Mouse (Mus musculus): Measurements from ENCODE around the gene Foxr1. TPM values are rescaled to one million over a fixed set of nuclear protein-coding genes. Genes with fewer than 3 reads are reported as not detected.
"Not testable (repeated sequence)": the region's sequence is repeated elsewhere in the genome, so short reads cannot be mapped to it uniquely, and the experiment has no call there.

Gene Foxr1
- polyA plus RNA-seq, 1 experiment from 2014 or later, result not detected

DNA sequence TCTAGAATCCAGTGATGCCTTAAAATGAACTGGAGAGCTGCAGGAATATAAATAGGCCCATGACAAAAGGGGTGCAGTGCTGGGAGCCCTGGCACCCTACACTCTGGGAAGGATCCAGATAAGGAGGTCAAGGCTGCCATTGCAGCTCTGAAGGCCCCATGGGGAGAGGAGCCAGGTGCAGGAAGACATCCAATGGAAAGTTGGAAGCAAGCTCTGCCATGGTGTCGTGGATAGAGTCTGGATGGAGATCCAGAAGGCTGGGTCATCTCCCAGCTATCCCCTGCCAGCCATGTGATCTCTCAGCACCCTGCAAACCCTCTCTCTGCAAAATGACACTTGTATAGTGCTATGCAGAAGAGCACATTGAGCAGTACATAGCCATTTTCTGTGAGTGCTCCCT is 33.4 kb upstream of the Foxr1 start:
- Histone ChIP-seq H3K9ac (no peak overlapping the region), H3K27ac (no peak overlapping the region), H3K27me3 (no peaks in the 10 kb centered on the region), H3K36me3 (no peaks in the 10 kb centered on the region), H3K4me2 (no peak overlapping the region), H3K4me1 (peaks cover 7% of the 10 kb centered on the region), H3K4me3 (no peak overlapping the region), H3K9me3 (no peaks in the 10 kb centered on the region)
- WGBS, result 30% methylated on average over 1 of the region's 1 CpGs
- no peak for ATAC-seq (ENCODE audit: insufficient number of reproducible peaks, insufficient read depth, low FRiP score, low TSS enrichment, low read depth)

DNA sequence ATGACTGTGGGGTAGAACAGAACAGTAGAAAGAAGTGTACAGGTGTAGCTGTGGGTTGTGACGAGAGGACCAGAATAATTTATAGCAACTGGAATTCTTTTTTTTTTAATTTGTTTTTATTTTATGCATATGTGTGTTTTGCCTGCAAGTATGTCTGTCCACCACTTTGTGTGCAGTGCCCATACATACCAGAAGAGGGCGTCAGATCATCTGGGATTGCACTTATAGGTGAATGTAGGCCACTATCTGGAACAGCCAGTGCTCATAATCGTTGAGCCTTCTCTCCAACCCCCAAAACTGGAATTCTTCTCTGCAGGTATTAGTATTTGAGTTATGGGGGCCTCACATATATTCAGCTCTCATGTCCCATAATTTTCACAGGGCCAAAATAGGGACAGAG is 32.2 kb upstream of the Foxr1 start:
- no peak for ATAC-seq (ENCODE audit: insufficient number of reproducible peaks, insufficient read depth, low FRiP score, low TSS enrichment, low read depth)
- WGBS, result 59% methylated on average over 3 of the region's 3 CpGs
- Histone ChIP-seq H3K4me3 (no peak overlapping the region), H3K27me3 (no peaks in the 10 kb centered on the region), H3K27ac (no peak overlapping the region), H3K4me1 (peaks cover 16% of the 10 kb centered on the region), H3K36me3 (no peaks in the 10 kb centered on the region), H3K9me3 (no peaks in the 10 kb centered on the region), H3K9ac (no peak overlapping the region), H3K4me2 (no peak overlapping the region)

GRCm38 (mm10) chr9:44468800-44469199 is 27.9 kb upstream of the Foxr1 start:
- WGBS, result 40% methylated on average over 2 of the region's 2 CpGs
- Histone ChIP-seq H3K27me3 (no peaks in the 10 kb centered on the region), H3K4me3 (no peak overlapping the region), H3K36me3 (no peaks in the 10 kb centered on the region), H3K4me1 (peaks cover 10% of the 10 kb centered on the region), H3K9ac (no peak overlapping the region), H3K27ac (no peak overlapping the region), H3K4me2 (no peak overlapping the region), H3K9me3 (no peaks in the 10 kb centered on the region)
- ATAC-seq (ENCODE audit: insufficient number of reproducible peaks, insufficient read depth, low FRiP score, low TSS enrichment, low read depth), result no peak

DNA sequence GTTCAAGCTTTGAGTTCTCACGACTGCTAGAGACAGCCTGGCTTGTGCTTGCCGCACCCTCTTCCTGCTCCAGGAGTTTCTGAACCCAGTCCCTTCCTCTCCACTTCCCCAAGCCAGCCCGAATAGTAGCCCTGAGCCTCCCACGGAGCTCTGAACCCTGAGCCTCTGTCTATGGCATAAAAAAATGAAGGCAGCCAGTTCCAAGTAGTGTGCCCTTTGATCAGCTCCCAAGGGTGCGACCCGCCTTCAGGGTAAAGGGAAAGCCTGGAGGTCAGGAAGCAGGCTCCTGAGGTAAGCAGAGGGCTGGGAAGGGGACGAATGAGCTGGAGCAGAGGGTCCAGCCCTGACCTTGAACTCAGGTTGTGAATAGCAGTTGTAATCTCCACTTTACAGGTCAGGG is 27.3 kb upstream of the Foxr1 start:
- H3K27ac ChIP-seq, result no peak overlapping the region
- no peaks in the 10 kb centered on the region for H3K36me3 ChIP-seq
- no peaks in the 10 kb centered on the region for H3K9me3 ChIP-seq
- WGBS, result 44% methylated on average over 7 of the region's 7 CpGs
- no peak overlapping the region for H3K9ac ChIP-seq
- no peak overlapping the region for H3K4me3 ChIP-seq
- H3K27me3 ChIP-seq, result no peaks in the 10 kb centered on the region
- H3K4me2 ChIP-seq, result no peak overlapping the region
- ATAC-seq (ENCODE audit: insufficient number of reproducible peaks, insufficient read depth, low FRiP score, low TSS enrichment, low read depth), result no peak
- H3K4me1 ChIP-seq, result peaks cover 10% of the 10 kb centered on the region

DNA sequence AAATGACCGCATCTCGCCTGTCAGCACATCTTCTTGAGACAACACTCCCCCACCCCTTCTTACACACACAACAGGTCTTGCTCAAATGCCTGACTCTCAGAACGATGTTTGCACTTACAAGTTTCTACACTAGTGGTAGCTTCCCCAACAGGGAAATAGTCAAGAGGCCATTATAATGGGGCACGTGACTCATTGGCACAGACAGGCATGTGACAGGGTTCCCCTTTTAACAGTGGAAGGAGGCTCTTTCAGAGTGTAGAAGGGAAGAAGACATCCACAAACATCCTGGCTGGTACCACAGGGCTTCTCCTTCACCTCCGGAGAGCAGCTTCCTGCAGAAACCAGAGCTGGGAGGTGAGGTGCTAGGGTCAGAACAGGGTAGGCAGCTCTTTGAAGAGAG is 21.0 kb upstream of the Foxr1 start:
- no peak overlapping the region for H3K27ac ChIP-seq
- H3K9me3 ChIP-seq, result no peaks in the 10 kb centered on the region
- peaks cover 9% of the 10 kb centered on the region for H3K4me1 ChIP-seq
- ATAC-seq (ENCODE audit: insufficient number of reproducible peaks, insufficient read depth, low FRiP score, low TSS enrichment, low read depth), result no peak
- H3K4me2 ChIP-seq, result no peak overlapping the region
- 80% methylated on average over 5 of the region's 5 CpGs for WGBS
- H3K36me3 ChIP-seq, result no peaks in the 10 kb centered on the region
- no peak overlapping the region for H3K9ac ChIP-seq
- H3K4me3 ChIP-seq, result no peak overlapping the region
- H3K27me3 ChIP-seq, result no peaks in the 10 kb centered on the region

DNA sequence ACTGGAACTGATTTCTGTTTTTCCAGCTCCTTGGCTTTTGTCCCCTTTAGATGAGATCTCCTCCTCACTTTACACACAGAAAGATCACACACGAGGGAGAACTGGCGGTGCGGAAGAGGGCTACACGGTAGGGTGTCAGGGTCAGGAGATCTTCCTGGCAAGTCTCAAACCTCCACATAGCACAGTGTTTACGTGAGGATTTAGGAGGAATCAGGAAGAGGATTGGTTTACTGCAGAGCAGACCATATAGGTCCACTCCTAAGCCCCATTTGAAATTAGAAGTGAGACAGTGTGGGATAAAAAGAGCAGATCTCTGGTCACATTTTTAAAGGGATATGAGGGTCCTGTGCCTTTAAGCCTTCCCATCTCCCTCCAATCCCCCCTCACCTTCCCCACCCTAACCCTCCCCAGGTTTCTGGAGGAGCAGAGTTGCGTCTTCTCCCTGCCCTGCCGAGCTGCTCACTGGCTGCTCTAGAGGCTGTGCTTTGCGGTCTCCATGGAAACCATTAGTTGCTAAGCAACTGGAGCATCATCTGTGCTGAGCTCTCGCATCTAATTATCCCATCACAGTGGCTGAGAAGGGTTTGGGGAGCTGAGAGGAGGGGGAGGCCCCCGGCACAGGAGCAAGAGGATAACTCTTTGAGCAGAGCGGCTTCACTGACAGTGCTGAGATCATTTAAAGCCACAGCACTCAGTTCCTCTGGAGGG is 16.3 kb upstream of the Foxr1 start:
- no peak overlapping the region for H3K27ac ChIP-seq
- peak overlapping the region; percentile 49; the same call in 1 of the 2 replicates for H3K9ac ChIP-seq
- no peak overlapping the region for H3K4me3 ChIP-seq
- peak overlapping the region; percentile 20; the same call in 1 of the 2 replicates for H3K4me2 ChIP-seq
- H3K9me3 ChIP-seq, result no peaks in the 10 kb centered on the region
- peaks cover 28% of the 10 kb centered on the region for H3K4me1 ChIP-seq
- peak; percentile 58; the same call in 1 of the 2 replicates for ATAC-seq (ENCODE audit: insufficient number of reproducible peaks, insufficient read depth, low FRiP score, low TSS enrichment, low read depth)
- 4% methylated on average over 11 of the region's 11 CpGs for WGBS
- H3K27me3 ChIP-seq, result peaks cover 14% of the 10 kb centered on the region
- no peaks in the 10 kb centered on the region for H3K36me3 ChIP-seq

DNA sequence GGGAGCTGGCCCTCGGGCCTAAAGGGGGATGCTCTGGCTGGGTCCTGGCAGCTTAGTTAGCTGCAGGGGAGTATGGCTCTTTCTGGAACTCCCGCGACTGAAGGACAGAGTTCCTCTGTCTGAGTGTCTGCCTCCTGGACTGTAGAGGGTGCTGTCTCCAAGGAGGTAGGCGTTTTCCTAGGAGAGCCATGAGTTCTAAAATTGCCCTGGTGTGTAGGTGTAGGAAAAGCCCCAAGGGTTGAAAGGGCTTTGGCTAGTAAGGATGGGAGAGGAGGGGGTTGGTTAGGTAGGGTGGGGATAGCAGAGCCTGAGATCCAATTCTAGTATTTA is 13.9 kb upstream of the Foxr1 start, which contains the start of gene Upk2:
Upk2 (minus strand) TSS at position 86 of the 330 bp plus-strand sequence.
- H3K9ac ChIP-seq, result peak within 1 kb of the TSS; percentile 32; the same call in 1 of the 2 replicates
- peaks cover 28% of the 10 kb centered on the region for H3K4me1 ChIP-seq
- H3K9me3 ChIP-seq, result no peaks in the 10 kb centered on the region
- WGBS, result 18% methylated on average over 4 of the region's 4 CpGs
- ATAC-seq (ENCODE audit: insufficient number of reproducible peaks, insufficient read depth, low FRiP score, low TSS enrichment, low read depth), result no peak
- no peak within 1 kb of the TSS for H3K27ac ChIP-seq
- H3K4me3 ChIP-seq, result no peak within 1 kb of the TSS; the same call in 1 of the 2 replicates
- peak within 1 kb of the TSS; percentile 33 for H3K4me2 ChIP-seq
- H3K27me3 ChIP-seq, result peaks cover 14% of the 10 kb centered on the region
- no peaks in the 10 kb centered on the region for H3K36me3 ChIP-seq

GRCm38 (mm10) chr9:44454132-44454890 is 13.4 kb upstream of the Foxr1 start:
- ATAC-seq (ENCODE audit: insufficient number of reproducible peaks, insufficient read depth, low FRiP score, low TSS enrichment, low read depth), result peak; percentile 80
- Histone ChIP-seq H3K4me3 (no peak overlapping the region; the same call in 1 of the 2 replicates), H3K27ac (no peak overlapping the region), H3K36me3 (no peaks in the 10 kb centered on the region), H3K9me3 (no peaks in the 10 kb centered on the region), H3K27me3 (peaks cover 14% of the 10 kb centered on the region), H3K4me2 (peak overlapping the region; percentile 33), H3K9ac (peak overlapping the region; percentile 32; the same call in 1 of the 2 replicates), H3K4me1 (peaks cover 28% of the 10 kb centered on the region)
- WGBS, result 6% methylated on average over 14 of the region's 14 CpGs

DNA sequence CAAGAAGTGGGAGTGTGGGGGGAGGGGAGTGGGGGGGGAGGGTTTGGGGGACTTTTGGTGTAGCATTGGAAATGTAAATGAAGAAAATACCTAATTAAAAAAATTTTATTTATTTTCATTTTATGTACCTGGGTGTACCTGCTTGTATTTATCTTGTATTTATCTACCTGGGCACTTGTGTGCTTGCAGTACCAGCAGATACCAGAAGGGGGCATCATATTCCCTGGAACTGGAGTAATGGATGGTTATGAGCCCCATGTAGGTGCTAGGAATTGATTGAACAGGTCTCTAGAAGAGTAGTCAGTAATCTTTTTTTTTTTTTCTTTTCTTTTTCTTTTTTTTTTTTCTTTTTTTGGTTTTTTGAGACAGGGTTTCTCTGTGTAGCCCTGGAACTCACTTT is 9.5 kb upstream of the Foxr1 start:
- Histone ChIP-seq H3K27me3 (peaks cover 14% of the 10 kb centered on the region), H3K36me3 (no peaks in the 10 kb centered on the region), H3K4me3 (no peak overlapping the region), H3K4me2 (no peak overlapping the region), H3K27ac (no peak overlapping the region), H3K4me1 (peaks cover 15% of the 10 kb centered on the region), H3K9ac (no peak overlapping the region), H3K9me3 (no peaks in the 10 kb centered on the region)
- no peak for ATAC-seq (ENCODE audit: insufficient number of reproducible peaks, insufficient read depth, low FRiP score, low TSS enrichment, low read depth)

- H3K4me2 ChIP-seq; H3K27me3 ChIP-seq; H3K4me1 ChIP-seq; H3K27ac ChIP-seq; H3K9ac ChIP-seq; H3K9me3 ChIP-seq; ATAC-seq (ENCODE audit: insufficient number of reproducible peaks, insufficient read depth, low FRiP score, low TSS enrichment, low read depth); H3K36me3 ChIP-seq; H3K4me3 ChIP-seq: not testable (repeated sequence)
- WGBS, result 85% methylated on average over 7 of the region's 7 CpGs
These were observed 3.6 kb upstream of the Foxr1 start for GRCm38 (mm10) chr9:44444402-44445025.

DNA sequence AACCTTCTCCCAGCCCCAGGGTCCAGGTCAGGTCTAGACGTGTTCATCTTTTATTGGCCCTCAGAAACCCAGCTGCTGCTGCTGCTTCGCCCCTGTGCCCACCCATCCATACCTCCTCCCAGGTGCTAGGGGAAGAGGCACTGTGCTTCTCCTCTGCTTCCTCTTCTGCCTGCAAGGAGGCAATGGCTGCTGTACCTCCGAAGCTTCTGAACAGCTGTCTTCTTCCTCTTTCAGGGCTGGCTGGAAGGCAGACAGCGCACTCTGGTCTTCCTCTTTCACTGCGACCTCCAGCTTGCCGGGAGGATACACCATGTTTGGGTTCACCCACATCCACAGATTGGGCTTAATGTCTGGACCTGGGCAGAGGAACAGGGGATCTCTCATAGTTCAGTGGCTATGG is 5.2 kb downstream of the Foxr1 start:
- no peak overlapping the region for H3K27ac ChIP-seq
- H3K4me1 ChIP-seq, result peaks cover 11% of the 10 kb centered on the region
- H3K27me3 ChIP-seq, result no peaks in the 10 kb centered on the region
- H3K9ac ChIP-seq, result peak overlapping the region; percentile 12; the same call in 1 of the 2 replicates
- ATAC-seq (ENCODE audit: insufficient number of reproducible peaks, insufficient read depth, low FRiP score, low TSS enrichment, low read depth), result no peak
- WGBS, result 82% methylated on average over 6 of the region's 6 CpGs
- no peak overlapping the region for H3K4me2 ChIP-seq
- H3K4me3 ChIP-seq, result no peak overlapping the region
- no peaks in the 10 kb centered on the region for H3K9me3 ChIP-seq
- no peaks in the 10 kb centered on the region for H3K36me3 ChIP-seq
